Mouse (Mus musculus) brain, embryonic 14.5 days (tissue): ENCODE results near the gene Ralbp1.

Experiments
- CTCF ChIP-seq: fragments of 200-500 bp; IDR thresholded peaks from 2 replicates; pipeline ENCODE4 v1.5.1; 2012; ENCODE audit warnings: inconsistent platforms, mild to moderate bottlenecking, moderate library complexity, borderline replicate concordance; ENCODE audit not compliant: insufficient read depth, insufficient read length; ENCODE audit errors: extremely low read depth
- POLR2A ChIP-seq: fragments of 200-500 bp; IDR thresholded peaks from 2 replicates; pipeline ENCODE4 v1.6.1; 2012; ENCODE audit warnings: mild to moderate bottlenecking, inconsistent platforms, borderline replicate concordance; ENCODE audit not compliant: poor library complexity, insufficient read depth, insufficient read length, severe bottlenecking; ENCODE audit errors: extremely low read depth

DNA sequence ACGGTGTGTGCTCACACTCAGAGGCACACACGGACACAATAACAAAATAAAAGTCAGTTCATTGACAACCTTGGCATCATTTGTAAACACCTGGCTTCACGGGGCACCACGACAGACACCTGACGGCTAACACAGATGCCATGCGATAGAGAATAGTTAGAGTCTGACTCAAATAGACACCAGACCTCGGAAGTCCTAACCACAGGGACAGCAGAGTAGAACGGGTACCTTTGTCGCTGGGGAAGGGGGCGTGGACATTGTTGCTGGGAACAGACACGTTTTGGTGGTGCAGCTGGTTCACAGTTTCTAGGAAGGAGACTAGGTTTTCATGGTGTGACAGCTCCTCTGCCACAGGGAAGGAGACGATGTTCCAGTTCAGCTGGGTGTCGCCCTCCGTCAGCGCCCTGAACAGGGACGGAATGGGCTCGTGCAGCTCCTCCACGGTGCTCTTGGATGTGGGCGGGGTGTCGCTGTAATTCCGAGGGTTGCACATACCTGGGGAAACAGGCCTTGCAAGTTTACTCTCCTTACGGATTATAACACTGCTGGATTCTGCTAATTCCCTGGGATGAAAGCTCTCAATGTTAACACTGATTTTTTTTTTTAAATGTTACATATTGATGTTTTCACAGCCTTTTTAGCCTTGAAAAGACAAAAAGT is 43.9 kb upstream of the Ralbp1 start:
- no peak for TF ChIP-seq CTCF
- no peak for TF ChIP-seq POLR2A
